Mouse (Mus musculus) embryonic facial prominence, embryonic 14.5 days (tissue): Measurements from ENCODE around the gene Pde8b. TPM values are rescaled to one million over a fixed set of nuclear protein-coding genes. Genes with fewer than 3 reads are reported as not detected.

Experiments used
- ATAC-seq: fragments of 200-750 bp; cut with Nextera tagmentation; 2 replicates; pipeline ENCODE4 v1.8.0; 2017; ENCODE audit warnings: low read depth, moderate number of reproducible peaks, moderate TSS enrichment
- DNase-seq: peaks from one replicate; pipeline ENCODE4 v3.0.0-alpha.2; 2015; ENCODE audit warnings: low spot score
- H3K27ac ChIP-seq: fragments of 300-500 bp; sonication (generic); replicated peaks from 2 replicates; pipeline ENCODE4 v1.5.1; 2014; ENCODE audit warnings: low read depth, mild to moderate bottlenecking, low read length, moderate library complexity
- H3K27me3 ChIP-seq: fragments of 300-500 bp; sonication (generic); replicated peaks from 2 replicates; pipeline ENCODE4 v1.6.1; 2014; ENCODE audit warnings: low read length; ENCODE audit not compliant: control insufficient read depth, insufficient read depth
- H3K36me3 ChIP-seq: fragments of 300-500 bp; sonication (generic); 2 replicates; pipeline ENCODE4 v1.6.1; 2014; ENCODE audit warnings: low read length, mixed read lengths; ENCODE audit not compliant: control insufficient read depth, insufficient read depth
- H3K4me1 ChIP-seq: fragments of 300-500 bp; sonication (generic); 2 replicates; pipeline ENCODE4 v1.6.1; 2014; ENCODE audit warnings: antibody characterized with exemption, low read length; ENCODE audit not compliant: control insufficient read depth, insufficient read depth
- H3K4me2 ChIP-seq: fragments of 300-500 bp; sonication (generic); 2 replicates; pipeline ENCODE4 v1.6.1; 2014; ENCODE audit warnings: low read depth, mild to moderate bottlenecking, low read length, moderate library complexity, mixed read lengths
- H3K4me3 ChIP-seq: fragments of 300-500 bp; sonication (generic); 2 replicates; pipeline ENCODE4 v1.5.1; 2014; ENCODE audit warnings: low read depth, mild to moderate bottlenecking, low read length
- H3K9ac ChIP-seq: fragments of 300-500 bp; sonication (generic); 2 replicates; pipeline ENCODE4 v1.6.1; 2014; ENCODE audit warnings: low read depth, mild to moderate bottlenecking, low read length, moderate library complexity, mixed read lengths
- H3K9me3 ChIP-seq: fragments of 300-500 bp; sonication (generic); 2 replicates; pipeline ENCODE4 v1.6.1; 2016; ENCODE audit warnings: low read length; ENCODE audit not compliant: control insufficient read depth
- WGBS: fragments of 180-500 bp; shearing (Covaris S2); extraction: QIAGEN DNeasy Blood & Tissue Kit; methylation state at CpG from one replicate; pipeline ENCODE4 v1.1.7; 2014; 5-methylcytosine and 5-hydroxymethylcytosine counted together
- polyA plus RNA-seq: library from polyadenylated mRNA; unstranded; fragments of >200 nt; fragmentation: Nextera tagmentation; extraction: Ambion mirVana; gene quantifications from 2 replicates; pipeline ENCODE4 v1.2.1, GENCODE M21; 2014

Pde8b gene
- polyA plus RNA-seq, 1 experiment from 2014 or later, result 4.7 TPM

DNA sequence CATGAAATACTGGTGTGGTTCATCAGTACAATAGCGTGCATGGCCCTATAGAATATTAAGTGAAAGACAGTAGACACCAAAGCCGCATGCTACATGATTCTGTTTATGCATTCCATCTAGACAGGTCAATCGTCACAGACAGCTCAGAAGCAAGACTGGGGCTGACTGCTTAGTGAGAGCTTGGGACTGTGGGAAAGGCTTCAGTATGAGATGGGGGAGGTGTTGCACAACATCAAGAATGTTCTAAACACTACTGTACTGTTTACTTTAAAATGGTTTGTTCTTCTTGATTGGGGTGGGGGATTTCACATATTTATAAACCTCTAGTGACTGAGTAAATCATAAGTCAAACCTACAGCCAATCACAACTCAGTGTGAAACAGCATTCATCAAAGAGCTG is 153.5 kb downstream of the Pde8b start:
- H3K27me3 ChIP-seq, result no peaks in the 10 kb centered on the region
- ATAC-seq (no peak), DNase-seq (no peak)
- no peak overlapping the region for H3K9ac ChIP-seq
- no peak overlapping the region for H3K4me2 ChIP-seq
- no peaks in the 10 kb centered on the region for H3K9me3 ChIP-seq
- no peaks in the 10 kb centered on the region; the same call in 1 of the 2 replicates for H3K4me1 ChIP-seq
- 72% methylated on average over 3 of the region's 3 CpGs for WGBS
- no peak overlapping the region for H3K4me3 ChIP-seq
- no peaks in the 10 kb centered on the region for H3K36me3 ChIP-seq
- no peak overlapping the region for H3K27ac ChIP-seq

- Histone ChIP-seq H3K4me3 (no peak overlapping the region), H3K4me1 (no peaks in the 10 kb centered on the region; the same call in 1 of the 2 replicates), H3K27me3 (no peaks in the 10 kb centered on the region), H3K4me2 (no peak overlapping the region), H3K9ac (no peak overlapping the region), H3K27ac (no peak overlapping the region), H3K36me3 (no peaks in the 10 kb centered on the region), H3K9me3 (no peaks in the 10 kb centered on the region)
- WGBS, result 79% methylated on average over 10 of the region's 10 CpGs
- DNase-seq (no peak), ATAC-seq (no peak)
Observed at GRCm38 (mm10) chr13:95095860-95096259, 154.3 kb downstream of the Pde8b start.

GRCm38 (mm10) chr13:95091546-95092445 is 158.3 kb downstream of the Pde8b start:
- Histone ChIP-seq H3K9ac (no peak overlapping the region), H3K27me3 (no peaks in the 10 kb centered on the region), H3K36me3 (no peaks in the 10 kb centered on the region), H3K4me3 (no peak overlapping the region), H3K27ac (no peak overlapping the region), H3K4me1 (no peaks in the 10 kb centered on the region; the same call in 1 of the 2 replicates), H3K9me3 (no peaks in the 10 kb centered on the region), H3K4me2 (no peak overlapping the region)
- 68% methylated on average over 14 of the region's 14 CpGs for WGBS
- DNase-seq (peak; percentile 43), ATAC-seq (0 out of 2 replicates have a peak, but pooled peaks have one; percentile 22)

- peak; percentile 55; the same call in 1 of the 2 replicates for ATAC-seq
- 47% methylated on average over 8 of the region's 8 CpGs for WGBS
- DNase-seq, result peak; percentile 69
Observed at GRCm38 (mm10) chr13:95087358-95087787, 162.8 kb downstream of the Pde8b start.

DNA sequence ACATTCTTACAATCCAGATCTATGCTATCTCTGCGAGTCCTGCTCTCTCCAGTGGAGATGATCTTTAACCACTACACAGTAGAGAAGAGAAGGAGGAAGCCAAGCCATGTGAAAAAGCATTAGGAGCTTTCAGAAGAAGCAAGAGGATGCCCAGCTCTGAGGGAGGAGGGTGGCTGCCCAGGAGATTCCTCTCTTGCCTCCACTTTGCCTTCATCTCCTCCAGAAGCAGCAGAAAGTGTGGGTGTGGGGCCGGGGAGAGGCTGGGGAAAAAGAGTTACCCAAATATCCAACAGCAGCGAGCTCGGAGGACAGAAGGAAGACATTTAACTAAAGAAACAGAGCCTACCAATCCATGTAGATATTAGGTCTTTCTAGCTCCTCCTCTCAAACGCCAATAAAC is 164.1 kb downstream of the Pde8b start:
- ATAC-seq, result no peak
- Histone ChIP-seq H3K27ac (no peak overlapping the region), H3K36me3 (no peaks in the 10 kb centered on the region), H3K4me2 (no peak overlapping the region), H3K9me3 (no peaks in the 10 kb centered on the region), H3K9ac (no peak overlapping the region), H3K4me1 (no peaks in the 10 kb centered on the region), H3K27me3 (no peaks in the 10 kb centered on the region), H3K4me3 (no peak overlapping the region)
- no peak for DNase-seq
- 92% methylated on average over 5 of the region's 5 CpGs for WGBS

More at GRCm38 (mm10) chr13:95087358-95087787, 162.8 kb downstream of the Pde8b start:
- H3K4me1 ChIP-seq, result no peaks in the 10 kb centered on the region
- H3K9ac ChIP-seq, result no peak overlapping the region
- H3K4me3 ChIP-seq, result no peak overlapping the region
- no peaks in the 10 kb centered on the region for H3K9me3 ChIP-seq
- no peaks in the 10 kb centered on the region for H3K36me3 ChIP-seq
- no peak overlapping the region for H3K27ac ChIP-seq
- no peaks in the 10 kb centered on the region for H3K27me3 ChIP-seq
- H3K4me2 ChIP-seq, result no peak overlapping the region

- ATAC-seq (no peak), DNase-seq (no peak)
- WGBS, result 81% methylated on average over 3 of the region's 3 CpGs
- H3K4me1 ChIP-seq, result no peaks in the 10 kb centered on the region
- no peaks in the 10 kb centered on the region for H3K9me3 ChIP-seq
- no peak overlapping the region for H3K4me2 ChIP-seq
- H3K4me3 ChIP-seq, result no peak overlapping the region
- H3K9ac ChIP-seq, result no peak overlapping the region
- no peaks in the 10 kb centered on the region for H3K27me3 ChIP-seq
- no peaks in the 10 kb centered on the region for H3K36me3 ChIP-seq
- no peak overlapping the region for H3K27ac ChIP-seq
Observed at GRCm38 (mm10) chr13:95082611-95083010, 167.5 kb downstream of the Pde8b start.

DNA sequence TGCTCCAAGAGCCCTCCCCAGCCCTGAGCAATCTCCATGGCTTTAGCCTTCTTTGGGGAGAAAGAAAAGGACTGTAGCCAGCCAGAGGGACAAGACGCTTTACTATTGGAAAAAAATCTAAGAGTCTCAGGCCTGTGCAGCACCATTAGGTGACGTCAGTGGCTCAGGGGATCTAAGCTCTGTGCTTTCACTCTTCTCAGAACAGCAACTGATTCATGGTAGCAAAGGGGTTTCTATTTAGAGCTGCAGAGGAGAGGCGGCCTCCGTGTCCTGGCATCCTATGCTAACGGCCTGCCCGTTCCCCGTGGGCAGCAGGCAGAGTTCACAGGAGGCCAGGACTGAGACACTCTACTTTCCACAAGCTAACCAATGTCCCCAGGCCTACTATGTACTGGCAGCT is 169.1 kb downstream of the Pde8b start:
- DNase-seq, result peak; percentile 21
- Histone ChIP-seq H3K36me3 (no peaks in the 10 kb centered on the region), H3K4me3 (no peak overlapping the region), H3K4me1 (no peaks in the 10 kb centered on the region), H3K9ac (no peak overlapping the region), H3K4me2 (no peak overlapping the region), H3K9me3 (no peaks in the 10 kb centered on the region), H3K27ac (no peak overlapping the region), H3K27me3 (no peaks in the 10 kb centered on the region)
- WGBS, result 83% methylated on average over 7 of the region's 7 CpGs
- ATAC-seq, result 0 out of 2 replicates have a peak, but pooled peaks have one; percentile 22

DNA sequence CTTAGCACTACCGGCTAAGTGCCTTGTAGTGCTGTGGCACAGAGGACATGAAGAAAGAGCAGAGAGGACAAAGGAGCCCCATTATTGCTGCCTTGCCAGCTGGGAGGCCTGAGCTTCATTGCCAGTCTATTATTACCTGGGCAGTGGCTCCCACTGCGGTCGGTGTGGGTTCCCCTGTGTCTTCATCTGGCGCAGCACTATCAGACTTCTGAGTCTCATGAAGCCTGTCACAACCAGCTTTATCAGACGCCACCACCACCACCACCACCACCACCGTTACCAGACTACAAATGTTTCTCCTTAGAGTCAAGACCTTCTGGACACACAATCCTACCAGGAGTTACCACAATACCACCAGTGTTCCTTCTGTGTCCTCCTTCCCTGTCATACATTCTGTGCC is 171.6 kb downstream of the Pde8b start:
- H3K4me1 ChIP-seq, result no peaks in the 10 kb centered on the region
- WGBS, result 68% methylated on average over 6 of the region's 6 CpGs
- H3K27ac ChIP-seq, result no peak overlapping the region
- no peaks in the 10 kb centered on the region for H3K27me3 ChIP-seq
- H3K36me3 ChIP-seq, result no peaks in the 10 kb centered on the region
- H3K4me2 ChIP-seq, result no peak overlapping the region
- H3K9me3 ChIP-seq, result no peaks in the 10 kb centered on the region
- ATAC-seq, result no peak
- no peak overlapping the region for H3K9ac ChIP-seq
- no peak overlapping the region for H3K4me3 ChIP-seq
- DNase-seq, result no peak
